ENCODE assay signal across 21 mouse cellular contexts in the genomic region with DNA sequence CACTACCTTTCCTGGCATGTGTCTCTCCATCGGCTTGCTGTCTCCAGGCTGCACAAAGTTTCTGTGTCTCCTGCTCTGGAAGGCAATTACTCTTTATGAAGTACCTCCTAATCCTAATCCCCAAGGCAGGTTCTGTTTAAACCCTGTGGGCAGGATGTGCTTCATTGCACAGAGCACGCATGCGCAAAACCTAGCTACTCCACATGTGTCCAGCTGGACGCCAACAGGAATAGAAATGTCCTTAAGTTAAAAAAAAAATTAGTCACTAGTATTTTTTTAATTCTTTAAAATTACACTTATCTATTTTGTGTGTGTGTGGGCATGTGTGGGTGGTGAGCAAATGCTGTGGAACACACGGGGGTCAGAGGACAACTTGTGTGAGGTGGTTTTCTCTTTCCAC. TPM values are rescaled to one million over a fixed set of nuclear protein-coding genes. Genes with fewer than 3 reads are reported as not detected.
A peak's percentile ranks its signal among the peaks of the same experiment; 100 is the strongest.
DNase-seq lines count a peak whose midpoint lies in the region; ATAC-seq lines count a peak whose summit lies in the region.
"Had no signal": no experiment of that assay in that cellular context is flagged by ENCODE, and none has a peak within 500 bp of the region (broad histone marks: within the 10 kb centered on the region; RNA-seq: fewer than 3 reads in every experiment).

No protein-coding gene starts in this region.

- H3K27me3 ChIP-seq in embryonic facial prominence, embryonic 13.5 days, result no peaks in the 10 kb centered on the region
- no peaks in the 10 kb centered on the region for H3K27me3 ChIP-seq in embryonic facial prominence, embryonic 10.5 days (replicated peaks; ENCODE audit: low read depth, poor library complexity, severe bottlenecking)
- no peaks in the 10 kb centered on the region for H3K27me3 ChIP-seq in kidney, embryonic 16.5 days (ENCODE audit: insufficient read depth, low read length)
- H3K27me3 ChIP-seq in forebrain, embryonic 11.5 days (ENCODE audit: control insufficient read depth, insufficient read depth, low read length), result no peaks in the 10 kb centered on the region
- H3K27me3 ChIP-seq: heart, embryonic 12.5 days; neural tube, embryonic 15.5 days had no signal

- no peak overlapping the region for H3K9ac ChIP-seq in embryonic facial prominence, embryonic 13.5 days
- H3K9ac ChIP-seq in kidney, embryonic 16.5 days (replicated peaks; ENCODE audit: low read length), result no peak overlapping the region
- no peak overlapping the region for H3K9ac ChIP-seq in forebrain, embryonic 11.5 days (ENCODE audit: low read length)
- H3K9ac ChIP-seq: heart, embryonic 12.5 days; hindbrain, embryonic 14.5 days; neural tube, embryonic 15.5 days had no signal

- H3K9me3 ChIP-seq in embryonic facial prominence, embryonic 13.5 days, result no peaks in the 10 kb centered on the region
- no peaks in the 10 kb centered on the region for H3K9me3 ChIP-seq in embryonic facial prominence, embryonic 10.5 days
- H3K9me3 ChIP-seq in kidney, embryonic 16.5 days (ENCODE audit: low read length), result peaks cover 3% of the 10 kb centered on the region; the same call in 1 of the 2 replicates
- H3K9me3 ChIP-seq in forebrain, embryonic 11.5 days (ENCODE audit: control insufficient read depth, low read length), result no peaks in the 10 kb centered on the region; the same call in 1 of the 2 replicates
- H3K9me3 ChIP-seq: heart, embryonic 12.5 days; neural tube, embryonic 15.5 days had no signal

- H3K4me3 ChIP-seq in embryonic facial prominence, embryonic 13.5 days, result no peak overlapping the region
- H3K4me3 ChIP-seq in embryonic facial prominence, embryonic 10.5 days, result no peak overlapping the region
- H3K4me3 ChIP-seq in kidney, embryonic 16.5 days (ENCODE audit: low read length), result no peak overlapping the region
- H3K4me3 ChIP-seq in forebrain, embryonic 11.5 days (ENCODE audit: low read depth, low read length), result no peak overlapping the region
- H3K4me3 ChIP-seq: erythroblast, embryonic 14.5 days; heart, embryonic 12.5 days; layer of hippocampus, adult 2 months; neural tube, embryonic 15.5 days had no signal

- peaks cover 14% of the 10 kb centered on the region for H3K4me1 ChIP-seq in embryonic facial prominence, embryonic 13.5 days
- H3K4me1 ChIP-seq in embryonic facial prominence, embryonic 10.5 days, result 0 out of 2 replicates have a peak, but pooled peaks cover 11% of the 10 kb centered on the region
- peaks cover 15% of the 10 kb centered on the region; the same call in 1 of the 2 replicates for H3K4me1 ChIP-seq in kidney, embryonic 16.5 days (ENCODE audit: insufficient read depth, low read length)
- H3K4me1 ChIP-seq in forebrain, embryonic 11.5 days (replicated peaks; ENCODE audit: control insufficient read depth, insufficient read depth, low read length), result no peaks in the 10 kb centered on the region
- H3K4me1 ChIP-seq: neural tube, embryonic 15.5 days had no signal

- H3K4me2 ChIP-seq in embryonic facial prominence, embryonic 13.5 days, result no peak overlapping the region
- H3K4me2 ChIP-seq in kidney, embryonic 16.5 days (replicated peaks; ENCODE audit: low read depth, low read length), result no peak overlapping the region
- H3K4me2 ChIP-seq in forebrain, embryonic 11.5 days (ENCODE audit: low read depth, low read length, severe bottlenecking), result no peak overlapping the region
- H3K4me2 ChIP-seq: heart, embryonic 12.5 days; hindbrain, embryonic 14.5 days; neural tube, embryonic 15.5 days had no signal

- peak overlapping the region; percentile 19; the same call in 1 of the 2 replicates for H3K27ac ChIP-seq in embryonic facial prominence, embryonic 13.5 days
- no peak overlapping the region for H3K27ac ChIP-seq in embryonic facial prominence, embryonic 10.5 days (replicated peaks)
- H3K27ac ChIP-seq in kidney, embryonic 16.5 days (ENCODE audit: low read length), result peak overlapping the region; percentile 4; the same call in 1 of the 2 replicates
- H3K27ac ChIP-seq in forebrain, embryonic 11.5 days (ENCODE audit: low read depth, low read length), result no peak overlapping the region
- H3K27ac ChIP-seq: hindbrain, embryonic 14.5 days; layer of hippocampus, adult 2 months; neural tube, embryonic 15.5 days had no signal

- no peak for ATAC-seq in embryonic facial prominence, embryonic 13.5 days (ENCODE audit: insufficient number of reproducible peaks, insufficient read depth, low FRiP score, low TSS enrichment, low read depth)
- ATAC-seq in kidney, embryonic 16.5 days (ENCODE audit: low FRiP score, low TSS enrichment), result no peak
- no peak for ATAC-seq in megakaryocyte-erythroid progenitor cell, adult 5-6 weeks (replicated peaks; ENCODE audit: low FRiP score, low TSS enrichment, poor library complexity, severe bottlenecking)
- ATAC-seq in forebrain, embryonic 11.5 days (replicated peaks; ENCODE audit: low FRiP score), result no peak
- ATAC-seq: forebrain, embryonic 14.5 days; midbrain, embryonic 16.5 days had no signal

- no peaks in the 10 kb centered on the region for H3K36me3 ChIP-seq in embryonic facial prominence, embryonic 13.5 days
- no peaks in the 10 kb centered on the region for H3K36me3 ChIP-seq in embryonic facial prominence, embryonic 10.5 days (replicated peaks)
- H3K36me3 ChIP-seq in kidney, embryonic 16.5 days (ENCODE audit: insufficient read depth, low read length), result no peaks in the 10 kb centered on the region
- H3K36me3 ChIP-seq in forebrain, embryonic 11.5 days (ENCODE audit: control insufficient read depth, insufficient read depth, low read length), result no peaks in the 10 kb centered on the region
- H3K36me3 ChIP-seq: heart, embryonic 12.5 days; neural tube, embryonic 15.5 days had no signal

- 76% methylated on average over 5 of the region's 5 CpGs for WGBS in embryonic facial prominence, embryonic 13.5 days
- 85% methylated on average over 5 of the region's 5 CpGs for WGBS in embryonic facial prominence, embryonic 10.5 days
- WGBS in kidney, embryonic 16.5 days, result 58% methylated on average over 5 of the region's 5 CpGs
- WGBS in forebrain, embryonic 11.5 days, result 82% methylated on average over 5 of the region's 5 CpGs

- no peak for DNase-seq in embryonic facial prominence, embryonic 10.5 days (ENCODE audit: low spot score)
- DNase-seq in kidney, adult 18-20 months, result no peak
- DNase-seq in right cerebral cortex, postnatal 14 days, result peak; percentile 19
- no peak for DNase-seq in right cerebral cortex, postnatal 4 days
- no peak for DNase-seq in forebrain, embryonic 11.5 days (ENCODE audit: low spot score)
- DNase-seq: cerebellum, adult 18-20 months; cerebellum, postnatal 36 days; gastrocnemius, postnatal 36 days; kidney, adult 11 months; layer of hippocampus, postnatal 36 days; liver had no signal

RNA-seq across cellular contexts. Expression of gene Ctnnb1, which starts 10.8 kb away (rescaled TPM):
- polyA plus RNA-seq in embryonic facial prominence, embryonic 13.5 days (2015; fragmentation: Nextera tagmentation; extraction: Ambion mirVana), result 774 and 809 TPM in 2 replicates
- 584 and 637 TPM in 2 replicates for polyA plus RNA-seq in embryonic facial prominence, embryonic 10.5 days (2016; fragmentation: Nextera tagmentation; extraction: Ambion mirVana)
- polyA plus RNA-seq in kidney, embryonic 16.5 days (2015; fragmentation: Nextera tagmentation; extraction: Ambion mirVana), result 639 and 663 TPM in 2 replicates
- 290 and 302 TPM in 2 replicates for total RNA-seq in megakaryocyte-erythroid progenitor cell, adult 5-6 weeks (2014; fragmentation: Nextera tagmentation)
- total RNA-seq in megakaryocyte-erythroid progenitor cell, adult 5-6 weeks (2017), result 475 and 509 TPM in 2 replicates
- 861 and 912 TPM in 2 replicates for polyA plus RNA-seq in forebrain, embryonic 11.5 days (2014; fragmentation: Nextera tagmentation; extraction: Ambion mirVana)

Comparison
In these comparisons a context has a peak if more than half of its experiments do, and no peak if none do; other contexts are left out.
1. H3K27ac ChIP-seq: peak in embryonic facial prominence, embryonic 13.5 days (single experiment) and kidney, embryonic 16.5 days (single experiment); none in embryonic facial prominence, embryonic 10.5 days (single experiment) and forebrain, embryonic 11.5 days (single experiment).